Mouse (Mus musculus) liver, postnatal 0 days (tissue): ENCODE measurements around the gene Cd69.

ENCODE experiments used
- CTCF ChIP-seq: sonication (generic); IDR thresholded peaks from 2 replicates; pipeline ENCODE4 v1.5.1; 2016; ENCODE audit warnings: antibody characterized with exemption, low read depth
- EP300 ChIP-seq: IDR thresholded peaks from 2 replicates; pipeline ENCODE4 v1.6.1; 2016; ENCODE audit warnings: antibody characterized with exemption, low read depth, mild to moderate bottlenecking

DNA sequence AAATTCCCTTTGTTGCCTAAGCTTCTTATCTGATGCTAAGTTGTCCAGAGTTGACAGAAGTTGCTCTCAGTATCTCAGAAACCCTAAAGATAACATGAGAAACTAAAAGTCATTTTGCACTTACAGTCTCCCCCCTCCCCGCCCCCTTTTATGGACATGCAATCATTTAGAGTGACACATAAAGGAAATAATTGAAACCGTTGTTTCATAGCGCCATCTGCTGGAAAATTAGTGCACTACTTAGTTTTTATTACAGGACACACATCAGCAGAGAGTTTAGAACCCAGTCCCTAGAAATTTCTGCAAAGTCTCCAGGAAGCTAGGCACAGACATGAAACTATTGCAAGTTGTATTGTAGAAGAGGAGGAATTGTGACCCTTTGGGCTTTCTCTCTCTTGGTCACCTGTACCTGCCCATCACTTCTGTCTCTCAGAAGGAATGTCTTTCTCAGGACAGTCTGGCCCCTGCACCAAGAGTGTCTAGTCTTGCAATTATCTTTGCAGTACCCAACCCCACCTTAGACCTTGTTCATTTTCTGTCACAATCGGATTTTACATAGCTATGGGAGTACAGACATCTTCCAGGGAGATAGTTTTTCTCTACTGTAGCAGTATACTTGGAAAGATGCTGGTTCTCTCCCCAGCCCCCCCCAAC is 20.2 kb downstream of the Cd69 start:
- TF ChIP-seq CTCF, result peak; percentile 79
- TF ChIP-seq EP300, result no peak
